Mouse (Mus musculus): ENCODE measurements around the gene Phactr3. TPM values are rescaled to one million over a fixed set of nuclear protein-coding genes. Genes with fewer than 3 reads are reported as not detected.
A peak's percentile ranks its signal among the peaks of the same experiment; 100 is the strongest.

Phactr3 gene
- polyA plus RNA-seq, 1 experiment from 2014 or later, result 62.5 TPM

- no peak overlapping the region for H3K4me3 ChIP-seq (replicated peaks; ENCODE audit: low read depth, low read length)
- H3K9ac ChIP-seq (replicated peaks; ENCODE audit: low read length), result no peak overlapping the region
- no peaks in the 10 kb centered on the region for H3K36me3 ChIP-seq (ENCODE audit: control insufficient read depth, insufficient read depth, low read length)
- no peak overlapping the region for H3K4me2 ChIP-seq (ENCODE audit: low read length)
- 90% methylated on average over 1 of the region's 1 CpGs for WGBS
- no peaks in the 10 kb centered on the region for H3K9me3 ChIP-seq (ENCODE audit: control insufficient read depth, low read length)
- 0 out of 2 replicates have a peak, but pooled peaks cover 2% of the 10 kb centered on the region for H3K4me1 ChIP-seq (ENCODE audit: control insufficient read depth, insufficient read depth, low read length)
- ATAC-seq (ENCODE audit: low FRiP score, low TSS enrichment), result no peak
- no peak overlapping the region for H3K27ac ChIP-seq (replicated peaks; ENCODE audit: low read depth, low read length)
- H3K27me3 ChIP-seq (ENCODE audit: control insufficient read depth, insufficient read depth, low read length), result no peaks in the 10 kb centered on the region
- no peak for DNase-seq
Measured at GRCm38 (mm10) chr2:178214531-178214930, 95.8 kb downstream of the Phactr3 start.

GRCm38 (mm10) chr2:178218461-178218860 lies 99.7 kb downstream of the Phactr3 start:
- Histone ChIP-seq H3K9me3 (ENCODE audit: control insufficient read depth, low read length) (no peaks in the 10 kb centered on the region), H3K9ac (replicated peaks; ENCODE audit: low read length) (no peak overlapping the region), H3K4me1 (ENCODE audit: control insufficient read depth, insufficient read depth, low read length) (0 out of 2 replicates have a peak, but pooled peaks cover 10% of the 10 kb centered on the region), H3K4me2 (ENCODE audit: low read length) (no peak overlapping the region), H3K36me3 (ENCODE audit: control insufficient read depth, insufficient read depth, low read length) (no peaks in the 10 kb centered on the region), H3K4me3 (replicated peaks; ENCODE audit: low read depth, low read length) (no peak overlapping the region), H3K27me3 (ENCODE audit: control insufficient read depth, insufficient read depth, low read length) (no peaks in the 10 kb centered on the region), H3K27ac (replicated peaks; ENCODE audit: low read depth, low read length) (0 out of 2 replicates have a peak overlapping the region, but pooled peaks have one; percentile 1)
- 65% methylated on average over 4 of the region's 4 CpGs for WGBS
- ATAC-seq (ENCODE audit: low FRiP score, low TSS enrichment) (no peak), DNase-seq (no peak)

DNA sequence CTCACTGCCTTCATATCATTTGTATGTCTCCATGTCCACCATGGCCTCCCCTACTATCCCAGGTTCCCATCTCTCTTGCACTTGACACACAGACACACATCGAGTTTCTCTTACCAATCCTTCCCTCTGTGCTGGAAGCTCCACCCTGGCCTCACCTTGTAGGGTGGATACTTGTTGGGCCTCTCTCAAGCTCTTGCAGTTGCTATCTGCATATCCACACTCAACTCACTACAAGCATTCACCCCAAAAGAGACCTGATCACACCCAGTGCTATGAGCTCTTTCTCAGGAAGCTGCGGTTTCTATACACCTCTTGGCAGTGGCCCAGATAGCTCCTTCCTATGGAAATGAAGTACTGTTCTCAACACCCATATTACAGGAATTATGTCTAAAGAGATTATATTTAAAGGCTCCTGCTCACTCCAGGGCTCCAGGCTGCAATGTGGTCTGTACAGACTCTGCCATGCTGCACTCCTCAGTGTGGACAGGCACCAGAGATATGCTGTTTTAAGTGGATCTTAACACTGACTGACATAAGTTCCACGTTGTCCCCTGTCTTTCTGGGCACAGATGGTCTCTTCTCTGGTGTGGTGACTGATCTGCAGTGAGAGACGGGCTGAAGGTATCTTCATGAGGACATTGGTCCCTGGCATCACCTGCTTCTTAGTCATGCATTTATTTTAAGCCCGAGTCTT lies 100.8 kb downstream of the Phactr3 start:
- ATAC-seq (ENCODE audit: low FRiP score, low TSS enrichment) (no peak), DNase-seq (no peak)
- 65% methylated on average over 5 of the region's 5 CpGs for WGBS

GRCm38 (mm10) chr2:178220148-178220717 lies 101.5 kb downstream of the Phactr3 start:
- ATAC-seq (ENCODE audit: low FRiP score, low TSS enrichment), result no peak
- H3K27ac ChIP-seq (replicated peaks; ENCODE audit: low read depth, low read length), result peak overlapping the region; percentile 32
- WGBS, result 41% methylated on average over 3 of the region's 3 CpGs

More for the DNA sequence above, 100.8 kb downstream of the Phactr3 start:
- Histone ChIP-seq H3K27me3 (ENCODE audit: control insufficient read depth, insufficient read depth, low read length) (no peaks in the 10 kb centered on the region), H3K27ac (replicated peaks; ENCODE audit: low read depth, low read length) (peak overlapping the region; percentile 32), H3K9me3 (ENCODE audit: control insufficient read depth, low read length) (no peaks in the 10 kb centered on the region), H3K9ac (replicated peaks; ENCODE audit: low read length) (no peak overlapping the region), H3K4me3 (replicated peaks; ENCODE audit: low read depth, low read length) (no peak overlapping the region), H3K4me2 (ENCODE audit: low read length) (no peak overlapping the region), H3K36me3 (ENCODE audit: control insufficient read depth, insufficient read depth, low read length) (no peaks in the 10 kb centered on the region), H3K4me1 (ENCODE audit: control insufficient read depth, insufficient read depth, low read length) (0 out of 2 replicates have a peak, but pooled peaks cover 10% of the 10 kb centered on the region)

DNA sequence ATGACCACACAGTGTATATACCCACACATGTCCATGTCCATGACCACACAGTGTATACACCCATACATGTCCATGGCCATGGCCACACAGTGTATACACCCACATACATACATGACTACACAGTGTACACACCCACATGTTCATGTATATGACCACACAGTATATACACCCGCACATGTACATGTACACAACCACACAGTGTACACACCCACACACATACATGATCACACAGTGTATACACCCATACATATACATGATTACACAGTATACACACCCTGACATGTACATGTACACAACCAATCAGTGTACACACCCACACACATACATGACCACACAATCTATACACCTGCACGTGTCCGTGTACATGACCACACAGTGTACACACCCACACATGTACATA lies 102.2 kb downstream of the Phactr3 start:
- Histone ChIP-seq H3K9ac (replicated peaks; ENCODE audit: low read length) (no peak overlapping the region), H3K9me3 (ENCODE audit: control insufficient read depth, low read length) (no peaks in the 10 kb centered on the region), H3K4me3 (replicated peaks; ENCODE audit: low read depth, low read length) (no peak overlapping the region), H3K4me2 (ENCODE audit: low read length) (no peak overlapping the region), H3K27ac (replicated peaks; ENCODE audit: low read depth, low read length) (no peak overlapping the region), H3K4me1 (ENCODE audit: control insufficient read depth, insufficient read depth, low read length) (0 out of 2 replicates have a peak, but pooled peaks cover 10% of the 10 kb centered on the region), H3K27me3 (ENCODE audit: control insufficient read depth, insufficient read depth, low read length) (no peaks in the 10 kb centered on the region), H3K36me3 (ENCODE audit: control insufficient read depth, insufficient read depth, low read length) (no peaks in the 10 kb centered on the region)
- DNase-seq (no peak), ATAC-seq (ENCODE audit: low FRiP score, low TSS enrichment) (peak; percentile 65)
- WGBS, result 98% methylated on average over 3 of the region's 3 CpGs

More at GRCm38 (mm10) chr2:178220148-178220717, 101.5 kb downstream of the Phactr3 start:
- Histone ChIP-seq H3K4me3 (replicated peaks; ENCODE audit: low read depth, low read length) (no peak overlapping the region), H3K9ac (replicated peaks; ENCODE audit: low read length) (no peak overlapping the region), H3K4me1 (ENCODE audit: control insufficient read depth, insufficient read depth, low read length) (0 out of 2 replicates have a peak, but pooled peaks cover 10% of the 10 kb centered on the region), H3K27me3 (ENCODE audit: control insufficient read depth, insufficient read depth, low read length) (no peaks in the 10 kb centered on the region), H3K36me3 (ENCODE audit: control insufficient read depth, insufficient read depth, low read length) (no peaks in the 10 kb centered on the region), H3K9me3 (ENCODE audit: control insufficient read depth, low read length) (no peaks in the 10 kb centered on the region), H3K4me2 (ENCODE audit: low read length) (no peak overlapping the region)
- DNase-seq, result no peak

GRCm38 (mm10) chr2:178229231-178229630 lies 110.5 kb downstream of the Phactr3 start:
- no peaks in the 10 kb centered on the region for H3K27me3 ChIP-seq (ENCODE audit: control insufficient read depth, insufficient read depth, low read length)
- no peak overlapping the region for H3K27ac ChIP-seq (replicated peaks; ENCODE audit: low read depth, low read length)
- no peaks in the 10 kb centered on the region for H3K4me1 ChIP-seq (ENCODE audit: control insufficient read depth, insufficient read depth, low read length)
- no peak overlapping the region for H3K9ac ChIP-seq (replicated peaks; ENCODE audit: low read length)
- 78% methylated on average over 8 of the region's 8 CpGs for WGBS
- 0 out of 2 replicates have a peak, but pooled peaks cover 7% of the 10 kb centered on the region for H3K9me3 ChIP-seq (ENCODE audit: control insufficient read depth, low read length)
- no peak overlapping the region for H3K4me2 ChIP-seq (ENCODE audit: low read length)
- no peaks in the 10 kb centered on the region for H3K36me3 ChIP-seq (ENCODE audit: control insufficient read depth, insufficient read depth, low read length)
- DNase-seq, result no peak
- no peak overlapping the region for H3K4me3 ChIP-seq (replicated peaks; ENCODE audit: low read depth, low read length)
- ATAC-seq (ENCODE audit: low FRiP score, low TSS enrichment), result no peak

DNA sequence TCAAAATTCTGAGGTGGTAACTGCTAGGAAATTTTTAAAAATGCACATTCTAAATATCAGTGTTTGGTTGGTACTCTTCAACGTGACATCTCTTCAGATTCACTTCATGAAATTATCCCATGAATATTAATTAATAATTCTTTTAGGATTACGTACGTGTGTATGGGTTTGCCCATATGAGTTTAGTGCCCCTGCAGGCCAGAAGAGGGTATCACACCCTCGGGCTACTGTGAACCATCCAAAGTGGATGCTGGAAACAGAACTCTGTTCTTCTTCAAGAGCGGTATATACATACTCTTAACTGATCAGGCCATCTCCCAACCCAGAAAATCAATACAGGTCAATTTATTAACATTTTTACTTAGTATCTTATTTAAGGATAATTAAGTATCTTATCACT lies 114.7 kb downstream of the Phactr3 start:
- no peak overlapping the region for H3K9ac ChIP-seq (replicated peaks; ENCODE audit: low read length)
- no peaks in the 10 kb centered on the region for H3K4me1 ChIP-seq (ENCODE audit: control insufficient read depth, insufficient read depth, low read length)
- ATAC-seq (ENCODE audit: low FRiP score, low TSS enrichment) (no peak), DNase-seq (no peak)
- no peaks in the 10 kb centered on the region for H3K36me3 ChIP-seq (ENCODE audit: control insufficient read depth, insufficient read depth, low read length)
- H3K9me3 ChIP-seq (ENCODE audit: control insufficient read depth, low read length), result 0 out of 2 replicates have a peak, but pooled peaks cover 7% of the 10 kb centered on the region
- no peak overlapping the region for H3K27ac ChIP-seq (replicated peaks; ENCODE audit: low read depth, low read length)
- no peak overlapping the region for H3K4me2 ChIP-seq (ENCODE audit: low read length)
- no peak overlapping the region for H3K4me3 ChIP-seq (replicated peaks; ENCODE audit: low read depth, low read length)
- WGBS, result 79% methylated on average over 5 of the region's 5 CpGs
- no peaks in the 10 kb centered on the region for H3K27me3 ChIP-seq (ENCODE audit: control insufficient read depth, insufficient read depth, low read length)

DNA sequence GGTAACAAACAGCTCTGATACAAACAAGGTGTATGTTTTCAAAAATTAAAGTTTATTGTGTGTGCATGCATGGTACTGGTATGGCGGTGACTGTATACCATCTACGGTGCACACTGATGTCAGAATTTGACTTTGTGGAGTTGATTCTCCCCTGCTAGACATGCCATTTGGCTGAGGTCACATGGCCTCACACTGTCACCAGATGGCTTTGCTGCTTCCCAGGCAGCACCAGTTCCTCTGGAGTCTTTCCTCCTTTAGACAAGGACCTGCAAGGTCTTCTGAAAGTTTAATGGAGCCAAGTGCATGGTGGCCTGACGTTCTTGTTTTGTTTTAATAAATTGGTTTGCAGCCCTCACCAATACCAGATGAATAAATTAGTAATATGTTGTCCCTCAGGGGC lies 118.3 kb downstream of the Phactr3 start:
- WGBS, result 94% methylated on average over 3 of the region's 3 CpGs
- H3K4me1 ChIP-seq (ENCODE audit: control insufficient read depth, insufficient read depth, low read length), result peaks cover 7% of the 10 kb centered on the region; the same call in 1 of the 2 replicates
- H3K4me3 ChIP-seq (replicated peaks; ENCODE audit: low read depth, low read length), result no peak overlapping the region
- ATAC-seq (ENCODE audit: low FRiP score, low TSS enrichment) (no peak), DNase-seq (no peak)
- H3K27me3 ChIP-seq (ENCODE audit: control insufficient read depth, insufficient read depth, low read length), result no peaks in the 10 kb centered on the region
- no peak overlapping the region for H3K9ac ChIP-seq (replicated peaks; ENCODE audit: low read length)
- no peak overlapping the region for H3K4me2 ChIP-seq (ENCODE audit: low read length)
- H3K9me3 ChIP-seq (ENCODE audit: control insufficient read depth, low read length), result no peaks in the 10 kb centered on the region
- no peak overlapping the region for H3K27ac ChIP-seq (replicated peaks; ENCODE audit: low read depth, low read length)
- no peaks in the 10 kb centered on the region for H3K36me3 ChIP-seq (ENCODE audit: control insufficient read depth, insufficient read depth, low read length)

- H3K27ac ChIP-seq (replicated peaks; ENCODE audit: low read depth, low read length), result no peak overlapping the region
- H3K4me3 ChIP-seq (replicated peaks; ENCODE audit: low read depth, low read length), result no peak overlapping the region
- no peaks in the 10 kb centered on the region for H3K27me3 ChIP-seq (ENCODE audit: control insufficient read depth, insufficient read depth, low read length)
- peaks cover 7% of the 10 kb centered on the region; the same call in 1 of the 2 replicates for H3K4me1 ChIP-seq (ENCODE audit: control insufficient read depth, insufficient read depth, low read length)
- no peaks in the 10 kb centered on the region for H3K9me3 ChIP-seq (ENCODE audit: control insufficient read depth, low read length)
- H3K4me2 ChIP-seq (ENCODE audit: low read length), result no peak overlapping the region
- DNase-seq, result no peak
- no peak for ATAC-seq (ENCODE audit: low FRiP score, low TSS enrichment)
- H3K36me3 ChIP-seq (ENCODE audit: control insufficient read depth, insufficient read depth, low read length), result no peaks in the 10 kb centered on the region
- no peak overlapping the region for H3K9ac ChIP-seq (replicated peaks; ENCODE audit: low read length)
- 92% methylated on average over 2 of the region's 2 CpGs for WGBS
Measured at GRCm38 (mm10) chr2:178238503-178238902, 119.7 kb downstream of the Phactr3 start.

All from midbrain, embryonic 14.5 days (tissue).